Mouse (Mus musculus) fibroblast of lung, adult 2 months (primary cell): ENCODE measurements around the gene Vps33b.

ENCODE experiments used
- DNase-seq: peaks from one replicate; pipeline ENCODE4 v3.0.0-alpha.2; 2011; ENCODE audit warnings: low read depth

Gene Vps33b

DNA sequence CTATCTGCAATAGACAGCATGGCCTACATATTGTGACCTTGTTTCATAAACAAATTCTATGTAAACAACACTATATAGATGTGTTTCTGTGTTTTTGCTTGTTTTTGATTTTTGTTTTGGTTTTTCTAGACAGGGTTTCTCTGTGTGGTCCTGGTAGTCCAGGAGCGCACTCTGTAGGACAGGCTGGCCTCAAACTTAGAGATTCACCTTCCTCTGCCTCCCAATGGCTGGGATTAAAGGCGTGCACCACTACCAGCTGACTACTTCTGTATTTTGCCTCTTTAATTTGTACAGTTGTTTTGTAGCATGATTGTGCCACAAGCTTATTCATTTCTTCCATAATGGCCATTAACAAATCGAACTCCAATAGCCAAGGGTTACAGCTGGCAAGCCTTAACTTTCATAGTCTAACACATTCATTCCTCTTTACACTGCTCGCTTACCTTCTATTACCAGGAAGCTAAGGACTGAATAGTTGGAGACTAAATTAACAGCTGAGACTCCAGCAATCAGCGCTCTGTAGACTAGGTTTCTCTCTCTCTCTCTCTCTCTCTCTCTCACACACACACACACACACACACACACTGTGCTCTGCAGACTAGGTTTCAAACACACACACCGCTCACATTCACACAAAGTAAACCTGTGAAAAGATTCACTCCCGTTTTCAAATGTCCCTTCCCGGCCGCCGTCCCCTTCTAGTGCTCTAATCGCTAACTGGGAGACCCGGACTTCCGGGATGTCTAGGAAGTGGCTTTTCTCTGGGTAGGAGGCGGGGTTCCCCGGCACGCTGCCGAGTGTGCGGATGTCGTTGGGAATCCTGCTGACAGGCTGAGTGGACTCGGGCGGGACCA is at the start of gene Vps33b:
Vps33b (plus strand) TSS at position 753 of the 854 bp plus-strand sequence.
- DNase-seq: peak; percentile 62

DNA sequence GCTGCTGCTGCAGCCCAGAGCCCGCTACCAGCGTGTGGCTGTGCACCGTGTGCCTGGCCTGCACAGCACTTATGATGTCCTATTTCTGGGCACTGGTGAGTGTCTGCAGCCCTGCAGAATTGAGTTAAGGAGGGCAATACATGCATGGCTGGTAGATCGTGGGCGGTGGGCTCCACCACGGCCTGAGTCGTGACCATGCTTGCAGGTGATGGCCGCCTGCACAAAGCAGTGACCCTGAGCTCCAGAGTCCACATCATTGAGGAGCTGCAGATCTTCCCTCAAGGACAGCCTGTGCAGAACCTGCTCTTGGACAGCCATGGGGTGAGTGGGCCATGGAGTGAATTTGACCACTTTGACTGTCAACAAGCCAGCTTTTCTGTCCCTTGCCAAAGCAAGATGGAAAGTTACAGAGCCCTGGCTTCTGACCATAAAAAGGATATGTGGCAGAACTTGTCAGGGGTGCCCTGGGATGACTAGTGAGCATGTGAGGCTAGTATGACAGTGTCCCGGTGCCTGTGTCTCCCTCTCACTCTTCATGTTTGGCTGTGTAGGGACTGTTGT is 49.1 kb upstream of the Vps33b start:
- no peak for DNase-seq

DNA sequence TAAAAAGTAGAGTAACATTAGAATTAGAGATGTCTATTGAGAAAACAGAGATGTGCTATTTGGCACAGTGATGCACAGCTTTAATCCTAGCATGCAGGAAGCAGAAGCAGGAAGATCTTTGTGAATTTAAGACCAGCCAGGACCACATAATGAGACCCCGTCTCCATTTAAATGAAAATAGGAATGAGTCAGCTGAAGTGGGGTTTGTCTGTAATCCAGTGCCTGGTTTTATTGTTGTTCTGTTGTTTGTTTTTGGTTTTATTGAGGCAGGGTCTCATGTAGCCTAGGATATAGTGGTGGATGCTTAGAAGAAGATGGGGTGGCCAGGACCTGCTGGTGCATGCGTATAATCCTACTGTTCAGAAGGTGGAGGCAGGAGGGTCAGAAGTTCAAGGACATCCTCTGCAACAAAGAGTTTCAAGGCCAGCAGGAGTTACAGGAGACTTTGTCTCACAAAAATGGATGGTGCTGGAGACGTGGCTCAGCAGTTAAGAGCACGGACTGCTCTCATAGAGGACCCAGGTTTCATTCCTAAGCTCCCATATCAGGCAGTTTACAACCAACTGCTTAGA is 48.2 kb upstream of the Vps33b start:
- DNase-seq: no peak

DNA sequence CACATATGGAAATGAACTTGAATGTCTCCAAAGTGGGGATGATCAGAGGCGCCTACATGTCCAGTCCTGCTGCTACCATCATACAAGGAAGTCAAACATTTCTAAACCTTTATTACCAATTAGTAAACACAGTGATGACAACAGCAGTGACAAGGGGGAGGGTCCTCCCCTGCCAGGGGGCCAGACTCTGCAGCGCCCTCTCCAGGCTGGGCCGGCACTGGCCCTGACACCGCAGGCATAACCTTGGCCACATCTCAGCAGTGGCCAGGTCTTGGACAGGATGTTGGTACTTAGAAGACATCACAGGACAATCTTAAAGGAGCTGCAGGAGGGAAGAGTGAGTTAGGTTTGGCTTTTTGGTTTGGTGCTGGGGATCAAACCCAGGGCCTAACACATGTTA is 42.4 kb upstream of the Vps33b start:
- no peak for DNase-seq

DNA sequence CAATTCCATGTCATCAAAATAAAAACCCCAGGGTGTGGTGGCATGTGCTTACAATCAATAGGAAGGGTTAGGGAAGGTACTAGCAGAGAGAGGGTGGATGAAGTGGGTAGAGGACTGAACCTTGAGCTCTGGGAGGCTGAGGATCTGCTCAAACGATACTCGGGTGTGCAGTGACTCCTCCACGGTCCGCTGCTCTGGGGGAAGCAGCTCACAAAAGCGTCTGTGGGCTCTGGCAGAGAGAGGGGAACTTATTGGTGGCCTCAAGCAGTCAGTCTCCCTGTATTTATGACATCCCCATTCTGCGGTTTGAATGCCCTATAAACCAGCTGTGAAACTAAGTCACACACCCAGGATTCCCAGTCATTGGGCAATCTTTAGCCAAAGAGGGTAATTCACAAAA is 39.3 kb upstream of the Vps33b start:
- no peak for DNase-seq

DNA sequence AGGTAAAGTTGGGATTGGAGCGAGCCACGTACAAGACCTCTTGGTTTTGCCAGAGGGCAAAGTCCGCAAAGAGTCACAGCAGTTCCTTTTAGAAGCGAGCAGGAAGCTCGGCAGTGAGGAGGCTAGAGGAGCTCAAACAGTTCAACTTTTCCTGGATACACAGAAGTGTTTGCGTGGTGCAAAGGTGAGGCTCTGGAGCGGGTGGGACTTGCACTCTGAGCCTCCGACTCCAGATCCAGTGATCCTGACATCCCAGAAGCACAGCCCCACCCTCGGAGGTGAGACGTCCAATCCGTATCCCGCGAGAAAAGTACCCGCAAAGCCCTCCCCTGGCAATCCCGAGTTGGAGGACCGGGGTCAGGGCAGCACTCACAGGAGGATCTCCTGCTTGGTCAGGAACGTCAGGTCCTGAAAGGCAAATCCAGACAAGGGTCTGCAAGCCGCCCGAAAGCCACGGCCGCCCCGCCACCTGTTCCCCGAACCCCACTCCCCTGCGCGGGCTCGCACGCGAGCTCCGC is 37.4 kb upstream of the Vps33b start:
- DNase-seq: no peak

DNA sequence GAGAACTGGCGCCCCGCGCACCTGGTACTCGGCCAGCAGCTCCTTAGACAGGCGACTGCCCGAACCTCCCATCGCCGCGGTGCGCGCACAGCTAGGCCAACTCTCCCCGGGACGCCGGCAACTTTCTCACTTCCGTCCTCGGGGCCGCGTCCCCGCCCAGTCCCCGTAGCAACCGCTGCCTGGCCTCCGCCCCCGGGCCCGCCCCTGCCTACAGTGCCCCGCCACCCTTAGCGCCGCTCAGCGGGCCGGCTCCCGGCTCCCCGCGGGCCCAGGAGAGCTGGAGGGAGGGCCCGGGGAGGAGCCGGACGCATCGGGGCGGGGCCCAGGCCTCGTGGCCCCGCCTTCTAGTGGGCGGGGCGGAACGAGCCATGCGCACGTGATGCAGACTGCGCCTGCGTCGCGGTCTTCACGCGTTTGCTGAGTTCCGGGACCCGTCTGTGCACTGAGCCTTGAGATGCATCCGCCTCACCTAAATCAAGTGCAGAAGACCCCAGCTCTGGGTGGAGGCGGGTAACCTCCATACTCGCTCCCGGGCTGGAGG is 36.9 kb upstream of the Vps33b start, which contains the start of the genes Cib1 and Gdpgp1:
Cib1 (minus strand) TSS at position 325 of the 541 bp plus-strand sequence.
Gdpgp1 (plus strand) TSS at position 377 of the 541 bp plus-strand sequence.
- DNase-seq: peak; percentile 91

DNA sequence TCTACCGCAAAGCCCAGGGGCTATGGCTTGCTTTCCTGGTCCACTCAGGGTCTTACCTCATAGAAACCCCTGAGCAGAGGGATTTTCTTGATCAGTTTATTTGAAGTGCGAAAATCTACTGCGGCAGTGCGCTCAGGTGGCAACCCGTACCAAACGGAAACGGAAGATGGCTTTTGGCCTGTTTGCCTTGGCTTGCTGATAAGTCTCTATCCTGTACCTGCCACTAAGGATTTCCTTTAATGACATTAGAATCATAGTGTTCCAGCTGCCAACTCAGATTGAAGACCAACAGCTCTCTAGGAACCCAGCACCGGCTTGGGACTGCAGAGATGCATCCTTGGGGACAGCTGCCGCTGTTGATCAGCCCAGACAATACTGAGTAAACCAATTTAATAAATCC is 35.6 kb upstream of the Vps33b start:
- DNase-seq: no peak

DNA sequence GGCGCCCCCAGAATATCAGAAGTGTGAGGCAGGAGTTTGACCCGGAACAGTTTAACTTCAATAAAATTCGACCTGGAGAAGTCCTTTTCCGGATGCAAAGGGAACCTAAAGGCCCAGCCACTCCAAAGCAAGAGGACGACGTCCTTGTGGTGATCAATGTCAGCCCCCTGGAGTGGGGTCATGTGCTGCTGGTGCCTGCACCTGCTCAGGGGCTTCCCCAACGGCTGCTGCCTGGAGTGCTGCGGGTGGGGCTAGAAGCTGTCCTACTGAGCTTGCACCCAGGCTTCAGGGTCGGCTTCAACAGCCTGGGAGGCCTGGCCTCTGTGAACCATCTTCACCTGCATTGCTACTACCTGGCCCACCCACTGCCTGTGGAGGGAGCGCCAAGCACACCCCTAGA is 30.9 kb upstream of the Vps33b start:
- DNase-seq: no peak

DNA sequence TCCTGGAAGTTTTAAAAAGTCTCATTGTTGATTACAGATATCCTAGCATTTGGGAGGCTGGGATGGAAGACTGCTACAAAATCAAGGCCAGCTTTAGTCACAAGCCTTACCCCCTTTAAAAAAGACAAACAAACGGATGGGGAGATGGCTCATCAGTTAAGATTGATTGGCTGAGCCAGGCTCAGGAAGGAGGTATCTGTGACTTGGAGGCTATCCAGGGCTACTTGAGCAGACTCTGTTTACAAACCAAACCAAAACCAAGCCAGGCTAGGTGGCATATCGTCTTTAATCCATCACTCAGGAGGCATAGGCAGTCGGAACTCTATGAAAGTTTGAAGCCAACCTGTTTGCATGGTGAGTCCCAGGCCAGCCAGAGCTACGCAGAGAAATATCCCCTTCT is 27.8 kb upstream of the Vps33b start:
- no peak for DNase-seq

DNA sequence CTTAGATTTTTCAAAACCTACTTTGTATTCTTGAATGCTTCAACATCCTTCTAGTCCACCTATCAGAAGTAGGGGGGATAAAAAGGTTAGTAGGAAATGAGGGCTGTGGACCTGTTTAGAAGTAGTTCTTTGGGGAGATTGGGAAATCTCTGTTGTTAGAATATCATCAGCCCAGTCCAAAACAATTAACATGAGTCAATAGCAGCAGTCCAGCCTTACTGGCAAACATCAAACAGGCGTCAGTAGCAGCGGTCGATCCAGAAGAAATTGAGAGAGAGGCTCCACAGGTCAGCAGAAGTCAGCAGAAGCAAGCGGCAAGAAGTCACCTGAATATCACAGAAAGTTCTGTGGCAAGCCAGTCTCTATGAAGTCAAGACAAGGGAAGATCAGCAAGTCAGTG is 24.6 kb upstream of the Vps33b start:
- no peak for DNase-seq

DNA sequence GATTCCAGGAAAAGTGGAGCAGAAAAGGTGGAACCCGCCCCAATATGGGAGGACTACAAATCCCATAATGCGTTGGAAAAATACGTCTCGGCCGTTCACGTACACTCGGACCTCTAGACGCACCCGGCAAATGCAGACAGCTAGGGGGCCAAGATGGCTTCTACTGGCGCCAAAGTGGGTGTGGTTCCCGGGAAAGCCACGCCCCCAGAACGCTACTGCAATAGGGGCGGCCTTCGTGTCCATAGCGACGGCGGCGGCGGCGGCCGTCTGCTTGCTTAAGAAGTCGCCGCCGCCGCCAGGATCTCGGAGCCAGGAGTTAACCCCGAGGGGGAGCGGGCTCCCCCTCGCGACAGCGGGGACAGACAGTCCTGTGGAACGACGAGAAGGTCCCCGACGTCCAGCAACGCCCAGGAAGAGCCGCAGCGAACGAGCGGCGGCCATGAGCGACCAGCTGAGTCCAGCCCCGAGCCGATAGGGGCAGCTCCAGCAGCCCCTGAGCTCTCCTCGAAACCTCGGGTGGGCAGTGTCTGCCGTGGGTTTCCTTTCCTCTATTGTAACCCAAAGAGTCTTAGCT is 23.2 kb upstream of the Vps33b start, which contains the start of gene Ttll13:
Ttll13 (plus strand) TSS at position 229 of the 574 bp plus-strand sequence.
- peak; percentile 93 for DNase-seq

DNA sequence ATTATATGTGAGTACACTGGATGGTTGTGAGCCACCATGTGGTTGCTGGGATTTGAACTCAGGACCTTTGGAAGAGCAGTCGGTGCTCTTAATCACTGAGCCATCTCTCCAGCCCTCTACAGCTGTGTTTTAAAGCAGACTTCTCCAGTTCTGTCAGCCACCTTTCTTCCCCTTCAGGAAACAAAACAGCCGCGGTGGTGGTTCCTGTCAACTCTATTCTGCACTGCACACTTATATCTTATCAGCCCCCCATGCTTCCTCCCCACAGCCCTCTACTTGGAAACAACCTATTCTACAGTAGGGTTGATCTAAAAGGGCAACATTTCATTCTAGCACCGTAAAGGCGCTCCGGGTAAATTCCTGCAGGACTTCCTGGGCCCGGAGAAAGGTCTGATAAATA is 22.6 kb upstream of the Vps33b start:
- no peak for DNase-seq

DNA sequence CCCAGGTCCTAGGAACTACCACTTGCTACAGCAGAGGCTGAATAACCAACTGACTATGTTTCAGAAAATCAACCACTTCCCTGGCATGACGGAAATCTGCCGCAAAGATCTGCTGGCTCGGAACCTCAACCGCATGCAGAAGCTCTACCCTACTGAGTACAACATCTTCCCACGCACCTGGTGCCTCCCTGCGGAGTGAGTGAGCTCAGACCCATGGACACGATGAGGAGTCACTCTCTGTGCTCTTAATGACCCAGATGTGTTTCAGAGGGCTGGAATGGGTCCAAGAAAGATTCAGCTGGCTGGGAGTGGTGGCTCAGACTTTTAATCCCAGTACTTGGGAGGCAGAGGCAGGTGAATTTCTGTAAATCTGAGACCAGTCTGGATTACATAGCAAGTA is 17.0 kb upstream of the Vps33b start:
- no peak for DNase-seq

DNA sequence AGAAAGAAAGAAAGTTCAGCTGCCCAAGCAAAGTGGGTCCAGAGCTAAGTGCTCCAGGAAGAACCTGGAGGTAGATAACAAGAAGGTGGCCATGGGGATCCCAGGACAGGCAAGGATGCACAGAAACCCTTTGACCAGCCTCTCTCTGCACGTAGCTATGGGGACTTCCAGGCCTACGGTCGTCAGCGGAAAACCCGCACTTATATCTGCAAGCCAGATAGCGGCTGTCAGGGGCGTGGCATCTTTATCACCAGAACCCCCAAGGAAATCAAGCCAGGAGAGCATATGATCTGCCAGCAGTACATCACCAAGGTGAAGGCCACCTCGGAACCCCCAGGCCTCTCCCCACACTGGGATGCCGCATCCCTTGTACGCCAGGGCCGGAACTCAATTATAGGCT is 16.6 kb upstream of the Vps33b start:
- no peak for DNase-seq

DNA sequence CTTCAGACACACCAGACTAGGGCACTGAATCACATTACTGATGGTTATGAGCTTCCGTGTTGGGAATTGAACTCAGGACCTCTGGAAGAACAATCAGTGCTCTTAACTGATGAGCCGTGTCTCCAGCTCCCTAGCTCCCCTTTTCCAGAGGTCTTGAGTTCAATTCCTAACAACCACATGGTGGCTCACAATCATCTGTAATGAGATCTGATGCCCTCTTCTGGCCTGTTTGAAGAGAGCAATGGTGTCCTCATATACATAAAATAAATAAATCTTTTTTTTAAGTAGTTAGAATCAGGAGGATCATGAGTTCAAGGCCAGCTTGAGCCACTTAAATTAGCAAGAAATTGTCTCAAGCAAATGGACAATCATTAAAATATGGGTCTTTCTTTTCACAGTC is 13.5 kb upstream of the Vps33b start:
- DNase-seq: no peak

DNA sequence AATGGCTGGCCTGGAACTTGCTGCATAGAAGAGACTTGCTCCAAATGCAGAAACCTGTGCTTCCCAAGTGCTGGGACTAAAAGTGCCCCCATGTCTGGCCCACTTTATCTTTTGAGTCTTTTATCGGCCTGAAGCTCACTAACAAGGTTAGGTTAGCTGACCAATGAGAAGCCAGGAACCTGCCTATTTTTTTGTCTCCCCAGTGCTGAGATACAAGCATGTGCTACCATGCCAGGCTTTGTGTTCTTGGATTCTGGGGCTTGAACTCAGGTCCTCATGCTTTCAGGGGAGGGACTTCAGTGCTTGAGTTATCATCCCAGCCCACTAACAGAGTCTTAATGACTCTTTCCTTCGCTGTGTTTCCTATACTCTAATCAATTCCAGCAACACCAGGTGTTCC is 11.7 kb upstream of the Vps33b start:
- no peak for DNase-seq

DNA sequence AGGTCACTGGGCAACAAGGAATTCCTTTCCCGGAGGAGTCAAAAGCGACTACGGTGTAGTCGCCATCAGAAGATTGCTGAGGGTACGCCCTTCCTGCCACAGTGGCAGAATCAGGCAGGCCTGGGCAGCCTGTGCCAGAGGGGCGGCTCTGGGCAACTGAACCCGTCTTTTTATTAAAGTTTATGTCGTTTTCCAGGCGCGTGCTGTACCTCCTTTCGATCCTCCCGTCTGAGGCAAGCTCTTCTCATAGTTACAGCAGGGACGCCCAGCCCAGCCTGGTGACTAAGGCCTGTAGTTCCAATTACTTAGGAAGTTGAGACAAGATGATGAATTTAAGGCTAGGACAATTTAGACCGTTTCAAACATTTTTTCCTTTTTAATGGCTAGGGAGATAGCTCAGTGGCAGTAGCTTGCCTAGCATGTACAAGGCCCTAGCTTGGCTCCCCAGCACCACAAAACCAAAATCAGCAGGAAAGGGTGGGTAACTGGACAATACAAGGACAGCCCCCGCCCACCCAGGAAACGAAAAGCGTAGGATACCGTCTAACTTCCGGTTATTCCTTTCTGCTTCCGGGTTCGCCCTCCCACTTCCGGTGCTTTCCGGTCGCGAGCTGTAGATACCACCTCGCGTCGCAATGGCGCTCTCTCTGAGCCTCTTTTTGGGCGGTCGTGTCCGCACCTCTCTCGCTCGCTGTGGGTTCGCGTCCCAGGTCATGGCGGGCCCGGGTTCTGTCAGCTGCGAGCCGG is 8.7 kb upstream of the Vps33b start, which contains the start of gene Ngrn:
Ngrn (plus strand) TSS at position 591 of the 747 bp plus-strand sequence.
- peak; percentile 70 for DNase-seq

DNA sequence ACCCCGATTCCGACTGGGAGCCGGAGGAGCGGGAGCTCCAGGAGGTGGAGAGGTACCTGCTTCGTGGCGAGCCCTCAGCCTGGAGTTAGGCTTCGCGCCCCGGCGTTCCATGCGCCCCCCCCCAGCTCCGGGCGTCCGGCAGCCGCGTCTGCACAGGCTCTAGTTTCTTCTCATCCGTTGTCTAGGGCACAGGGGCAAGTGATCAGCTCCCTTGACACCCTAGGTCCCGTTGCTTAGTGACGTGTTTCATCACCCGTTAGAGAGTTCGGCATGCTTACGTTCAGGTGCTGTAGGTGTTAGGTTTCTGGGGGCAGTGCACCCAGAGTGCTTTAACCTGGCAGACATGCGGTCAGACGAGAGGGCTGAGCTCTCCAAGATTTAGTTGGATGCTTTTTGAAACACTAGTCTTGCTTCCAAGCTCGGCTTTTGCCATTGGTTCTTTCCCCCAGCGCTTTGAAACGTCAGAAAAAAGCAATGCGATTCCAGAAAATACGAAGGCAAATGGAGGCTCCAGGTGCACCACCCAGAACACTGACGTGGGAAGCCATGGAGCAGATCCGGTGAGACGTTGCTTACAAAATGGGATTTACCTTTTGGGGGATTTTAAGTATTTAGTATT is 8.0 kb upstream of the Vps33b start:
- DNase-seq: no peak

DNA sequence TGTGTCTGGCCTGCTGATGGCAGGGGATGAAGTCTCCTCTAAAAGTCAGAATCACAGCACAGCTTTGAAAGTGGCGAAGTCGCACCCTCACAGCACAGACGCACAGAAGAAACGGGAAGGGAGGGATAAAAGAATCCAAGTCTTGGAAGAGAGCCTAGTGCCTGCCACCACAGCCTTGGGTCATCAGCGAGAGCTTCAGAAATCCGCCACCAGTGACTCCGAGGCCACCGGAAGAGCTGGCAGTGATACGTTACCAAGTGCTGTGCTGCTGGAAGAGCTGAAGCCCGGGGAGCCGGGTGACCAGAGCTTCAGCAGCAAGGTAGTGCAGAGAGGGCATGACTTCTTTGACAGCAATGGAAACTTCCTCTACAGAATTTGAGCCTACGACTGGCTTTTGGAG is 4.8 kb upstream of the Vps33b start:
- no peak for DNase-seq

DNA sequence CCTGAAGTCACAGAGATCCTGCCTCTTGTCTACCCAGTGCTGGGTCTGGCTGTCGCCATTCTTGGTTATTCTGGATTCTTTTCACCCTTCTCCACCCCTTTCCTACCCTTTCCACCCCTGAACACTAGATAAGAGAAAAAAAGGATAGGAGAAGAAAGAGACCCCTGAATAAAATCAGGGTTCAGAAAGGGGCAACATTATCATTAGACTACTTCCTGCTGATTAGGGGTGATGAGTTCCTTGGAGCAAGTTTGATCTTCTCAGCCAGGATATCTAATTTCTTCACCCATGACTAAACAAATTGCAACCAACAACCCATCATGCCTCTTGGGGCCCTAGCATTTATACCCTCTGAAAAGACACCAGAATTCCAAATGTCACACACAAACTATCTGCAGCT is 1.7 kb upstream of the Vps33b start:
- no peak for DNase-seq
